8 mouse cellular contexts compared by ENCODE assay signal in the genomic region with DNA sequence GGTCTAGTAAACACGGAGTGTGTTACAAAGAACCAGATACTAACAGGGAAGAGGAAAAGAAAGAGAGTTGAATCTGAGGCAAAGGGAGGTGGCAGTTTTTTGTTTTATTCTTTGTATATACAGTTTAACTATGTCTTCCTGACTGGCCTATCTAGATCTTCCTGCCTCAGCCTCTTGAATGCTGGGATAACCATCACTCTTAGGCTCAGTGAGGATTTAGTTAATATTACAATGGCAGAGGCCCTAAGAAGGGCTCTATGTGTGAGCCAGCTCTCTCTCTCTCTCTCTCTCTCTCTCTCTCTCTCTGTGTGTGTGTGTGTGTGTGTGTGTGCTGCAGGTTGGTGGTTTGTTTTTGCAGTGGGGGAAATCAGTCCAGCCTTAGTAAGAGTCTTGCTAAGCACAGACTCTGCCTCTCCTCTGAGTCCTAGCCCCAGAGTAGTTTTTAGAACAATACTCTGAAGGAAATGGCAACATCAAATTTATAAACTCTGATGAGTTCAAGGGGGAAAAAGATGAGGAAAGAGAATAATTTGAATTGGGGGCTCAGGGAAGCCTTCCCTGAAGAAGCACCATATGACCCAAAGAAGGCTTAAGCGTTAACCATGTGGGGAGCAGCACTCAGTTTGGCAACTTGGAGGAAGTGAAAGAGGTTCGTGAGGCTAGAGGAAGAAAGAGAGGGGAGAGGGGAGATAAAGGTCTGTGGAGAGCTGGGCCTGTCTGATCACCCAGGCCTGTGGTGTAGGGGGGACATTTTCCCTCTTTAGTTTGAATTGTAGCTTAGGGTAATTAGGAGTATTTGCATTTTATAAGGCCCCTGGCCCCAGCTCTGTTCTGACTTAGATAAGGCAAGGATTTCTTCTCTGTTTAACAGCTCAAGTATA. TPM values are rescaled to one million over a fixed set of nuclear protein-coding genes. Genes with fewer than 3 reads are reported as not detected.
A peak's percentile ranks its signal among the peaks of the same experiment; 100 is the strongest.
DNase-seq lines count a peak whose midpoint lies in the region; ATAC-seq and TF ChIP-seq lines count a peak whose summit lies in the region.

No protein-coding gene starts in this region.

- no peak for TF ChIP-seq CTCF in thymus, adult 2 months (IDR thresholded peaks at IDR 0.05; ENCODE audit: borderline replicate concordance, control insufficient read depth, extremely low read depth, insufficient read depth, low read length, poor library complexity)
- TF ChIP-seq CTCF in liver, postnatal 0 days (IDR thresholded peaks at IDR 0.05; ENCODE audit: low read depth): no peak

- H3K9me3 ChIP-seq in heart, embryonic 16.5 days (replicated peaks; ENCODE audit: control insufficient read depth, low read length): no peaks in the 10 kb centered on the region
- H3K9me3 ChIP-seq in liver, postnatal 0 days (ENCODE audit: low read length): no peaks in the 10 kb centered on the region

- H3K4me1 ChIP-seq in thymus, adult 2 months (replicated peaks; ENCODE audit: control insufficient read depth, insufficient read depth, low read length): peaks cover 15% of the 10 kb centered on the region
- H3K4me1 ChIP-seq in heart, embryonic 16.5 days (ENCODE audit: control insufficient read depth, insufficient read depth, low read length): peaks cover 30% of the 10 kb centered on the region
- peaks cover 51% of the 10 kb centered on the region for H3K4me1 ChIP-seq in liver, postnatal 0 days (ENCODE audit: insufficient read depth)

- no peak for TF ChIP-seq POLR2A in thymus, adult 2 months (IDR thresholded peaks at IDR 0.05; ENCODE audit: control insufficient read depth, extremely low read depth, insufficient read depth, low read length, poor library complexity)

- H3K27me3 ChIP-seq in thymus, adult 2 months (ENCODE audit: control insufficient read depth, insufficient read depth, low read length): no peaks in the 10 kb centered on the region
- H3K27me3 ChIP-seq in heart, embryonic 16.5 days (ENCODE audit: control insufficient read depth, insufficient read depth, low read length): no peaks in the 10 kb centered on the region
- H3K27me3 ChIP-seq in liver, postnatal 0 days (ENCODE audit: insufficient read depth, low read length): no peaks in the 10 kb centered on the region

- H3K9ac ChIP-seq in heart, embryonic 16.5 days (ENCODE audit: low read length): 0 out of 2 replicates have a peak overlapping the region, but pooled peaks have one; percentile 3
- peak overlapping the region; percentile 89 for H3K9ac ChIP-seq in liver, postnatal 0 days (replicated peaks)

- H3K4me3 ChIP-seq in thymus, adult 2 months (ENCODE audit: control insufficient read depth, insufficient read depth, low read length): no peak overlapping the region
- H3K4me3 ChIP-seq in heart, embryonic 16.5 days (ENCODE audit: low read length): peak overlapping the region; percentile 98
- H3K4me3 ChIP-seq in liver, postnatal 0 days (ENCODE audit: low read depth, low read length): peak overlapping the region; percentile 92

- DNase-seq in thymus, adult 2 months: peak; percentile 26
- no peak for DNase-seq in thymus, adult 18-20 months
- DNase-seq in liver, postnatal 0 days: no peak
- DNase-seq in thymus, postnatal 4 days: peak; percentile 32
- DNase-seq in cerebellum, adult 18-20 months: no peak
- no peak for DNase-seq in cerebellum, adult 11 months
- DNase-seq in MN1 (ENCODE audit: low spot score): no peak

- H3K4me2 ChIP-seq in heart, embryonic 16.5 days (ENCODE audit: low read depth, low read length): peak overlapping the region; percentile 93
- peak overlapping the region; percentile 94 for H3K4me2 ChIP-seq in liver, postnatal 0 days (ENCODE audit: low read depth, low read length)

- TF ChIP-seq EP300 in liver, postnatal 0 days (IDR thresholded peaks at IDR 0.05; ENCODE audit: low read depth): peak; percentile 46; the same call in 1 of the 2 replicates

- H3K36me3 ChIP-seq in thymus, adult 2 months (ENCODE audit: control insufficient read depth, insufficient read depth, low read length): no peaks in the 10 kb centered on the region
- H3K36me3 ChIP-seq in heart, embryonic 16.5 days (ENCODE audit: control insufficient read depth, insufficient read depth): no peaks in the 10 kb centered on the region
- no peaks in the 10 kb centered on the region for H3K36me3 ChIP-seq in liver, postnatal 0 days (replicated peaks; ENCODE audit: insufficient read depth, low read length)

- peak overlapping the region; percentile 80 for H3K27ac ChIP-seq in thymus, adult 2 months (ENCODE audit: control insufficient read depth, insufficient read depth, low read length)
- peak overlapping the region; percentile 29; the same call in 1 of the 2 replicates for H3K27ac ChIP-seq in heart, embryonic 16.5 days (ENCODE audit: low read length)
- peak overlapping the region; percentile 95 for H3K27ac ChIP-seq in liver, postnatal 0 days (ENCODE audit: low read depth)

- no peak for ATAC-seq in heart, embryonic 16.5 days (replicated peaks; ENCODE audit: extremely low read depth, insufficient read depth, low FRiP score)
- no peak for ATAC-seq in liver, postnatal 0 days

- 8% methylated on average over 3 of the region's 3 CpGs for WGBS in thymus, adult 2 months
- 47% methylated on average over 3 of the region's 3 CpGs for WGBS in heart, embryonic 16.5 days
- WGBS in liver, postnatal 0 days (ENCODE audit: insufficient replicate concordance): 18% methylated on average over 3 of the region's 3 CpGs

RNA-seq across cellular contexts. Expression of a gene that starts 2.0 kb away (rescaled TPM):
- polyA plus RNA-seq in thymus, adult 2 months (2012; rRNA removed): 45.0 and 46.2 TPM in 2 replicates
- 8.9 and 10.1 TPM in 2 replicates for polyA plus RNA-seq in heart, embryonic 16.5 days (2015; fragmentation: Nextera tagmentation; extraction: Ambion mirVana)
- polyA plus RNA-seq in liver, postnatal 0 days (2015; fragmentation: Nextera tagmentation; extraction: Ambion mirVana): 3.1 and 4.3 TPM in 2 replicates

RNA-seq across cellular contexts. Expression of a gene that starts 47.9 kb away (rescaled TPM):
- polyA plus RNA-seq in thymus, adult 2 months (2012; rRNA removed): 92.1 and 107 TPM in 2 replicates
- polyA plus RNA-seq in heart, embryonic 16.5 days (2015; fragmentation: Nextera tagmentation; extraction: Ambion mirVana): 142 and 151 TPM in 2 replicates
- polyA plus RNA-seq in liver, postnatal 0 days (2015; fragmentation: Nextera tagmentation; extraction: Ambion mirVana): 82.0 and 89.4 TPM in 2 replicates

Comparison
In these comparisons a context has a peak if more than half of its experiments do, and no peak if none do; other contexts are left out.
1. DNase-seq: peak in thymus, adult 2 months (single experiment) and thymus, postnatal 4 days (single experiment); none in thymus, adult 18-20 months (0 of 2), liver, postnatal 0 days (single experiment), cerebellum, adult 18-20 months (0 of 2), cerebellum, adult 11 months (single experiment) and MN1 (single experiment).
2. H3K27ac ChIP-seq: peak in every context shown above with its lines; median percentile 95 in liver, postnatal 0 days; 80 in thymus, adult 2 months; 29 in heart, embryonic 16.5 days.